Mouse (Mus musculus): ENCODE results near the gene Tspear. TPM values are rescaled to one million over a fixed set of nuclear protein-coding genes. Genes with fewer than 3 reads are reported as not detected.

Tspear gene
- polyA plus RNA-seq, 1 experiment from 2014 or later, result 2.8 TPM

- Histone ChIP-seq H3K27me3 (no peaks in the 10 kb centered on the region), H3K4me3 (no peak overlapping the region)
- WGBS, result 45% methylated on average over 4 of the region's 4 CpGs
These were observed 236.3 kb downstream of the Tspear start for GRCm38 (mm10) chr10:77922681-77923080.

GRCm38 (mm10) chr10:77926140-77926539 lies 239.8 kb downstream of the Tspear start:
- 41% methylated on average over 7 of the region's 7 CpGs for WGBS
- Histone ChIP-seq H3K4me3 (no peak overlapping the region), H3K4me1 (no peaks in the 10 kb centered on the region), H3K9me3 (no peaks in the 10 kb centered on the region), H3K27me3 (no peaks in the 10 kb centered on the region), H3K9ac (no peak overlapping the region), H3K4me2 (no peak overlapping the region), H3K36me3 (no peaks in the 10 kb centered on the region), H3K27ac (no peak overlapping the region)
- ATAC-seq (ENCODE audit: insufficient number of reproducible peaks, low FRiP score, low TSS enrichment, low read depth), result no peak

More at GRCm38 (mm10) chr10:77922681-77923080, 236.3 kb downstream of the Tspear start:
- H3K9ac ChIP-seq, result no peak overlapping the region
- no peaks in the 10 kb centered on the region for H3K36me3 ChIP-seq
- no peak overlapping the region for H3K4me2 ChIP-seq
- no peaks in the 10 kb centered on the region for H3K9me3 ChIP-seq
- H3K27ac ChIP-seq, result no peak overlapping the region
- no peaks in the 10 kb centered on the region for H3K4me1 ChIP-seq
- ATAC-seq (ENCODE audit: insufficient number of reproducible peaks, low FRiP score, low TSS enrichment, low read depth), result no peak

- H3K4me1 ChIP-seq, result no peaks in the 10 kb centered on the region
- no peak overlapping the region for H3K4me3 ChIP-seq
- no peak for ATAC-seq (ENCODE audit: insufficient number of reproducible peaks, low FRiP score, low TSS enrichment, low read depth)
- WGBS, result 78% methylated on average over 10 of the region's 10 CpGs
- H3K27ac ChIP-seq, result no peak overlapping the region
- H3K27me3 ChIP-seq, result no peaks in the 10 kb centered on the region
- H3K36me3 ChIP-seq, result no peaks in the 10 kb centered on the region
- no peak overlapping the region for H3K4me2 ChIP-seq
- no peaks in the 10 kb centered on the region for H3K9me3 ChIP-seq
- H3K9ac ChIP-seq, result no peak overlapping the region
These were observed 241.0 kb downstream of the Tspear start for GRCm38 (mm10) chr10:77927375-77927774.

MicroRNA genes within 50 kb of the gene (microRNA counts, 519-probe panel; counts per million panel counts)
- microRNA mmu-miR-1930, result not detected

Small RNA genes lying within 50 kb of the gene (microRNA-seq; reads per million reads assigned to microRNA genes)
- 10.2 reads per million, percentile 26 among the genes with 10 or more reads in this experiment for gene Mir1930

Other genes with a start within 250 kb of the Tspear start
- 36.2 and 37.7 TPM in 2 replicates for gene Fam207a, start 170.8 kb upstream of the Tspear start, polyA plus RNA-seq (2015; fragmentation: Nextera tagmentation; extraction: Ambion mirVana)
- gene Itgb2, start 156.3 kb upstream of the Tspear start, polyA plus RNA-seq (2015; fragmentation: Nextera tagmentation; extraction: Ambion mirVana), result 3.5 TPM in 2 replicates
- gene Pttg1ip, start 104.8 kb upstream of the Tspear start, polyA plus RNA-seq (2015; fragmentation: Nextera tagmentation; extraction: Ambion mirVana), result 145 and 158 TPM in 2 replicates
- 343 and 347 TPM in 2 replicates for gene Sumo3, start 80.5 kb upstream of the Tspear start, polyA plus RNA-seq (2015; fragmentation: Nextera tagmentation; extraction: Ambion mirVana)
- 1.3 and 1.8 TPM in 2 replicates for gene Gm49325, start 80.4 kb upstream of the Tspear start, polyA plus RNA-seq (2015; fragmentation: Nextera tagmentation; extraction: Ambion mirVana)
- 99.8 and 127 TPM in 2 replicates for gene Ube2g2, start 64.3 kb upstream of the Tspear start, polyA plus RNA-seq (2015; fragmentation: Nextera tagmentation; extraction: Ambion mirVana)
- gene Gm19402, start 4.2 kb downstream of the Tspear start, polyA plus RNA-seq (2015; fragmentation: Nextera tagmentation; extraction: Ambion mirVana), result not detected in 2 replicates
- not detected in 2 replicates for gene Gm9508, start 10.7 kb downstream of the Tspear start, polyA plus RNA-seq (2015; fragmentation: Nextera tagmentation; extraction: Ambion mirVana)
- gene Gm10272, start 20.1 kb downstream of the Tspear start, polyA plus RNA-seq (2015; fragmentation: Nextera tagmentation; extraction: Ambion mirVana), result not detected in 2 replicates
- 1.2 and 1.4 TPM in 2 replicates for gene Gm10024, start 24.9 kb downstream of the Tspear start, polyA plus RNA-seq (2015; fragmentation: Nextera tagmentation; extraction: Ambion mirVana)
- not detected in 2 replicates for gene Gm10142, start 29.2 kb downstream of the Tspear start, polyA plus RNA-seq (2015; fragmentation: Nextera tagmentation; extraction: Ambion mirVana)
- gene Krtap12-1, start 34.0 kb downstream of the Tspear start, polyA plus RNA-seq (2015; fragmentation: Nextera tagmentation; extraction: Ambion mirVana), result 0.29 TPM in 1 of 2 replicates, not detected in the other
- gene Gm10100, start 39.9 kb downstream of the Tspear start, polyA plus RNA-seq (2015; fragmentation: Nextera tagmentation; extraction: Ambion mirVana), result not detected in 2 replicates
- gene Gm18596, start 56.1 kb downstream of the Tspear start, polyA plus RNA-seq (2015; fragmentation: Nextera tagmentation; extraction: Ambion mirVana), result not detected in 2 replicates
- gene Gm9736, start 64.8 kb downstream of the Tspear start, polyA plus RNA-seq (2015; fragmentation: Nextera tagmentation; extraction: Ambion mirVana), result not detected in 2 replicates
- gene Gm3233, start 73.1 kb downstream of the Tspear start, polyA plus RNA-seq (2015; fragmentation: Nextera tagmentation; extraction: Ambion mirVana), result not detected in 2 replicates
- gene Gm3238, start 84.8 kb downstream of the Tspear start, polyA plus RNA-seq (2015; fragmentation: Nextera tagmentation; extraction: Ambion mirVana), result not detected in 2 replicates
- gene Gm7138, start 90.4 kb downstream of the Tspear start, polyA plus RNA-seq (2015; fragmentation: Nextera tagmentation; extraction: Ambion mirVana), result not detected in 2 replicates
- not detected in 2 replicates for gene Gm3250, start 96.0 kb downstream of the Tspear start, polyA plus RNA-seq (2015; fragmentation: Nextera tagmentation; extraction: Ambion mirVana)
- not detected in 2 replicates for gene Gm7137, start 101.6 kb downstream of the Tspear start, polyA plus RNA-seq (2015; fragmentation: Nextera tagmentation; extraction: Ambion mirVana)
- gene Gm9639, start 108.5 kb downstream of the Tspear start, polyA plus RNA-seq (2015; fragmentation: Nextera tagmentation; extraction: Ambion mirVana), result not detected in 2 replicates
- gene Gm19668, start 112.6 kb downstream of the Tspear start, polyA plus RNA-seq (2015; fragmentation: Nextera tagmentation; extraction: Ambion mirVana), result not detected in 2 replicates
- gene Gm9507, start 125.3 kb downstream of the Tspear start, polyA plus RNA-seq (2015; fragmentation: Nextera tagmentation; extraction: Ambion mirVana), result not detected in 2 replicates
- not detected in 2 replicates for gene Gm2696, start 128.1 kb downstream of the Tspear start, polyA plus RNA-seq (2015; fragmentation: Nextera tagmentation; extraction: Ambion mirVana)
- not detected in 2 replicates for gene Krtap10-4, start 140.5 kb downstream of the Tspear start, polyA plus RNA-seq (2015; fragmentation: Nextera tagmentation; extraction: Ambion mirVana)
- gene Krtap10-10, start 149.4 kb downstream of the Tspear start, polyA plus RNA-seq (2015; fragmentation: Nextera tagmentation; extraction: Ambion mirVana), result 0.17 TPM in 1 of 2 replicates, not detected in the other
- gene Gm36176, start 160.2 kb downstream of the Tspear start, polyA plus RNA-seq (2015; fragmentation: Nextera tagmentation; extraction: Ambion mirVana), result not detected in 2 replicates
- not detected in 2 replicates for gene Gm10318, start 166.3 kb downstream of the Tspear start, polyA plus RNA-seq (2015; fragmentation: Nextera tagmentation; extraction: Ambion mirVana)
- gene Gm3285, start 175.4 kb downstream of the Tspear start, polyA plus RNA-seq (2015; fragmentation: Nextera tagmentation; extraction: Ambion mirVana), result not detected in 2 replicates
- 3.8 and 4.0 TPM in 2 replicates for gene Lrrc3, start 216.0 kb downstream of the Tspear start, polyA plus RNA-seq (2015; fragmentation: Nextera tagmentation; extraction: Ambion mirVana)